ENCODE assay signal across 24 mouse cellular contexts in the genomic region with DNA sequence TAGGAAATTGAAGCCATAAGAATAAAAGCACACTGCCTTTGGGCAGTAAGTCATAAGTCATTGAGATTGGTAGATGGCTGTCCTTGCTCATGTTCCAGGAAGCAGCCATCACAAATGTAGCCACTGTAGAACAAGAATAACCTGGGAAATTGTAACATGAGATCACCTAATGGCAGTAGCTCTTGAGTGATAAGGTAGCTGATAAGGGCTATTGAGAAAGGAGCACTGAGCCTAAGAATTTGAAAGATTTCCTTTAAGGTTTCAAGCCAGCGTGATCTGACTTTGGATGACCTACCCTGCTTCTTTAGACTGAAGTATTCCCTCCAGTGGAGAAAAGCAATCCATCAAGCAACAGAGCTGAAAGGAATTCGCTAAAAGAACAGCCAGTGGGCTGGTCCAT.
DNase-seq lines count a peak whose midpoint lies in the region; ATAC-seq and TF ChIP-seq lines count a peak whose summit lies in the region.
"Had no signal": no experiment of that assay in that cellular context is flagged by ENCODE, and none has a peak within 500 bp of the region (broad histone marks: within the 10 kb centered on the region; RNA-seq: fewer than 3 reads in every experiment).

No protein-coding gene starts in this region.

- TF ChIP-seq CTCF in intestine, postnatal 0 days (IDR thresholded peaks at IDR 0.05; ENCODE audit: low read depth), result no peak

- H3K4me3 ChIP-seq in intestine, embryonic 16.5 days (ENCODE audit: low read length), result no peak overlapping the region
- H3K4me3 ChIP-seq in intestine, postnatal 0 days (ENCODE audit: low read depth, low read length), result no peak overlapping the region
- no peak overlapping the region for H3K4me3 ChIP-seq in kidney, embryonic 16.5 days (ENCODE audit: low read length)
- H3K4me3 ChIP-seq in kidney, embryonic 14.5 days (ENCODE audit: low read length), result no peak overlapping the region
- H3K4me3 ChIP-seq in lung, embryonic 16.5 days (ENCODE audit: low read length), result no peak overlapping the region
- H3K4me3 ChIP-seq in hindbrain, embryonic 13.5 days, result no peak overlapping the region
- H3K4me3 ChIP-seq: embryonic facial prominence, embryonic 12.5 days; hindbrain, embryonic 15.5 days; liver, embryonic 12.5 days; neural tube, embryonic 13.5 days had no signal

- no peak overlapping the region for H3K9ac ChIP-seq in intestine, embryonic 16.5 days (ENCODE audit: low read depth, low read length)
- no peak overlapping the region for H3K9ac ChIP-seq in intestine, postnatal 0 days (ENCODE audit: low read depth, low read length)
- H3K9ac ChIP-seq in kidney, embryonic 16.5 days (replicated peaks; ENCODE audit: low read length), result no peak overlapping the region
- H3K9ac ChIP-seq in kidney, embryonic 14.5 days (ENCODE audit: low read depth, low read length), result no peak overlapping the region
- no peak overlapping the region for H3K9ac ChIP-seq in lung, embryonic 16.5 days (ENCODE audit: low read length)
- no peak overlapping the region for H3K9ac ChIP-seq in hindbrain, embryonic 13.5 days
- H3K9ac ChIP-seq: embryonic facial prominence, embryonic 12.5 days; hindbrain, embryonic 15.5 days; liver, embryonic 12.5 days; liver, postnatal 0 days; neural tube, embryonic 13.5 days had no signal

- DNase-seq in mesoderm, embryonic 11.5 days (ENCODE audit: low read depth, low spot score), result peak; percentile 8
- DNase-seq in urinary bladder, postnatal 25 days (ENCODE audit: low spot score), result no peak
- DNase-seq: adrenal gland, postnatal 25 days; cerebellum, adult 11-12 months; cerebellum, adult 9-11 months; embryo, embryonic 11 days; gastrocnemius, postnatal 14 days; layer of hippocampus, postnatal 36 days; left cerebral cortex, postnatal 4 days; liver, postnatal 0 days had no signal

- no peaks in the 10 kb centered on the region for H3K9me3 ChIP-seq in intestine, embryonic 16.5 days (ENCODE audit: control insufficient read depth, low read length)
- no peaks in the 10 kb centered on the region for H3K9me3 ChIP-seq in intestine, postnatal 0 days (ENCODE audit: control insufficient read depth)
- no peaks in the 10 kb centered on the region for H3K9me3 ChIP-seq in kidney, embryonic 16.5 days (ENCODE audit: low read length)
- H3K9me3 ChIP-seq in kidney, embryonic 14.5 days (ENCODE audit: control insufficient read depth, low read length), result no peaks in the 10 kb centered on the region
- no peaks in the 10 kb centered on the region for H3K9me3 ChIP-seq in lung, embryonic 16.5 days (ENCODE audit: control insufficient read depth, low read length)
- no peaks in the 10 kb centered on the region for H3K9me3 ChIP-seq in hindbrain, embryonic 13.5 days
- H3K9me3 ChIP-seq: embryonic facial prominence, embryonic 12.5 days; hindbrain, embryonic 15.5 days; liver, embryonic 12.5 days; neural tube, embryonic 13.5 days had no signal

- H3K4me1 ChIP-seq in intestine, embryonic 16.5 days (ENCODE audit: control insufficient read depth, insufficient read depth, low read length), result no peaks in the 10 kb centered on the region
- H3K4me1 ChIP-seq in intestine, postnatal 0 days (replicated peaks; ENCODE audit: control insufficient read depth, insufficient read depth, low read length), result no peaks in the 10 kb centered on the region
- no peaks in the 10 kb centered on the region for H3K4me1 ChIP-seq in kidney, embryonic 16.5 days (ENCODE audit: insufficient read depth, low read length)
- no peaks in the 10 kb centered on the region for H3K4me1 ChIP-seq in kidney, embryonic 14.5 days (ENCODE audit: control insufficient read depth, insufficient read depth, low read length)
- peaks cover 3% of the 10 kb centered on the region; the same call in 1 of the 2 replicates for H3K4me1 ChIP-seq in lung, embryonic 16.5 days (replicated peaks; ENCODE audit: control insufficient read depth, insufficient read depth, low read length)
- H3K4me1 ChIP-seq in hindbrain, embryonic 13.5 days (replicated peaks), result no peaks in the 10 kb centered on the region
- H3K4me1 ChIP-seq: embryonic facial prominence, embryonic 12.5 days; hindbrain, embryonic 15.5 days; liver, embryonic 12.5 days; neural tube, embryonic 13.5 days had no signal

- no peaks in the 10 kb centered on the region for H3K36me3 ChIP-seq in intestine, embryonic 16.5 days (ENCODE audit: control insufficient read depth, insufficient read depth, low read length)
- H3K36me3 ChIP-seq in intestine, postnatal 0 days (ENCODE audit: control insufficient read depth, insufficient read depth), result no peaks in the 10 kb centered on the region
- H3K36me3 ChIP-seq in kidney, embryonic 16.5 days (ENCODE audit: insufficient read depth, low read length), result no peaks in the 10 kb centered on the region
- no peaks in the 10 kb centered on the region for H3K36me3 ChIP-seq in kidney, embryonic 14.5 days (ENCODE audit: control insufficient read depth, insufficient read depth, low read length)
- H3K36me3 ChIP-seq in lung, embryonic 16.5 days (ENCODE audit: control insufficient read depth, insufficient read depth, low read length), result no peaks in the 10 kb centered on the region
- H3K36me3 ChIP-seq in hindbrain, embryonic 13.5 days, result no peaks in the 10 kb centered on the region
- H3K36me3 ChIP-seq: embryonic facial prominence, embryonic 12.5 days; hindbrain, embryonic 15.5 days; liver, embryonic 12.5 days; neural tube, embryonic 13.5 days had no signal

- no peak overlapping the region for H3K27ac ChIP-seq in intestine, embryonic 16.5 days (ENCODE audit: low read length)
- H3K27ac ChIP-seq in intestine, postnatal 0 days (ENCODE audit: low read depth, low read length), result no peak overlapping the region
- H3K27ac ChIP-seq in kidney, embryonic 16.5 days (ENCODE audit: low read length), result no peak overlapping the region
- H3K27ac ChIP-seq in kidney, embryonic 14.5 days (ENCODE audit: low read depth, low read length), result no peak overlapping the region
- peak overlapping the region; percentile 52; the same call in 1 of the 2 replicates for H3K27ac ChIP-seq in lung, embryonic 16.5 days (ENCODE audit: low read length)
- H3K27ac ChIP-seq in hindbrain, embryonic 13.5 days, result no peak overlapping the region
- H3K27ac ChIP-seq: embryonic facial prominence, embryonic 12.5 days; hindbrain, embryonic 15.5 days; liver, embryonic 12.5 days; neural tube, embryonic 13.5 days had no signal

- WGBS in intestine, embryonic 16.5 days, result 30% methylated on average over 2 of the region's 2 CpGs
- 22% methylated on average over 2 of the region's 2 CpGs for WGBS in intestine, postnatal 0 days
- WGBS in kidney, embryonic 16.5 days, result 34% methylated on average over 2 of the region's 2 CpGs
- WGBS in kidney, embryonic 14.5 days, result 42% methylated on average over 2 of the region's 2 CpGs
- 11% methylated on average over 2 of the region's 2 CpGs for WGBS in lung, embryonic 16.5 days
- WGBS in hindbrain, embryonic 13.5 days, result 50% methylated on average over 2 of the region's 2 CpGs

- no peak overlapping the region for H3K4me2 ChIP-seq in intestine, embryonic 16.5 days (ENCODE audit: low read depth, low read length)
- H3K4me2 ChIP-seq in intestine, postnatal 0 days (replicated peaks; ENCODE audit: low read depth), result no peak overlapping the region
- no peak overlapping the region for H3K4me2 ChIP-seq in kidney, embryonic 16.5 days (replicated peaks; ENCODE audit: low read depth, low read length)
- H3K4me2 ChIP-seq in kidney, embryonic 14.5 days (replicated peaks; ENCODE audit: low read depth, low read length), result no peak overlapping the region
- no peak overlapping the region for H3K4me2 ChIP-seq in lung, embryonic 16.5 days (ENCODE audit: low read depth, low read length)
- H3K4me2 ChIP-seq in hindbrain, embryonic 13.5 days, result no peak overlapping the region
- H3K4me2 ChIP-seq: embryonic facial prominence, embryonic 12.5 days; heart, embryonic 11.5 days; hindbrain, embryonic 15.5 days; liver, embryonic 12.5 days; midbrain, embryonic 11.5 days; neural tube, embryonic 13.5 days had no signal

- peak; percentile 53 for ATAC-seq in intestine, embryonic 16.5 days
- no peak for ATAC-seq in intestine, postnatal 0 days
- 0 out of 2 replicates have a peak, but pooled peaks have one; percentile 23 for ATAC-seq in kidney, embryonic 16.5 days (ENCODE audit: low FRiP score, low TSS enrichment)
- ATAC-seq in kidney, embryonic 14.5 days (ENCODE audit: low FRiP score, low TSS enrichment), result no peak
- ATAC-seq in lung, embryonic 16.5 days (ENCODE audit: low read depth), result peak; percentile 75
- no peak for ATAC-seq in hindbrain, embryonic 13.5 days (ENCODE audit: low FRiP score)
- ATAC-seq: forebrain, embryonic 14.5 days; inflammation-experienced regulatory T-cells, adult 6 months; liver, embryonic 12.5 days; liver, postnatal 0 days had no signal

- no peaks in the 10 kb centered on the region for H3K27me3 ChIP-seq in intestine, embryonic 16.5 days (replicated peaks; ENCODE audit: control insufficient read depth, insufficient read depth, low read length)
- H3K27me3 ChIP-seq in intestine, postnatal 0 days (replicated peaks; ENCODE audit: control insufficient read depth, insufficient read depth, low read length), result no peaks in the 10 kb centered on the region
- no peaks in the 10 kb centered on the region for H3K27me3 ChIP-seq in kidney, embryonic 16.5 days (ENCODE audit: insufficient read depth, low read length)
- H3K27me3 ChIP-seq in kidney, embryonic 14.5 days (ENCODE audit: control insufficient read depth, insufficient read depth, low read length), result no peaks in the 10 kb centered on the region
- no peaks in the 10 kb centered on the region for H3K27me3 ChIP-seq in lung, embryonic 16.5 days (ENCODE audit: control insufficient read depth, insufficient read depth, low read depth, low read length)
- H3K27me3 ChIP-seq in hindbrain, embryonic 13.5 days, result no peaks in the 10 kb centered on the region
- H3K27me3 ChIP-seq: embryonic facial prominence, embryonic 12.5 days; hindbrain, embryonic 15.5 days; liver, embryonic 12.5 days; neural tube, embryonic 13.5 days had no signal

Comparison
In these comparisons a context has a peak if more than half of its experiments do, and no peak if none do; other contexts are left out.
1. ATAC-seq: peak in intestine, embryonic 16.5 days (single experiment), kidney, embryonic 16.5 days (single experiment) and lung, embryonic 16.5 days (single experiment); none in intestine, postnatal 0 days (single experiment), kidney, embryonic 14.5 days (single experiment) and hindbrain, embryonic 13.5 days (single experiment).